Mouse (Mus musculus): ENCODE data around the gene Hmgcl. TPM values are rescaled to one million over a fixed set of nuclear protein-coding genes. Genes with fewer than 3 reads are reported as not detected.
A peak's percentile ranks its signal among the peaks of the same experiment; 100 is the strongest.

Hmgcl gene
- polyA plus RNA-seq (2014; fragmentation: Nextera tagmentation; extraction: Ambion mirVana) = 91.6 and 96.7 TPM in 2 replicates

DNA sequence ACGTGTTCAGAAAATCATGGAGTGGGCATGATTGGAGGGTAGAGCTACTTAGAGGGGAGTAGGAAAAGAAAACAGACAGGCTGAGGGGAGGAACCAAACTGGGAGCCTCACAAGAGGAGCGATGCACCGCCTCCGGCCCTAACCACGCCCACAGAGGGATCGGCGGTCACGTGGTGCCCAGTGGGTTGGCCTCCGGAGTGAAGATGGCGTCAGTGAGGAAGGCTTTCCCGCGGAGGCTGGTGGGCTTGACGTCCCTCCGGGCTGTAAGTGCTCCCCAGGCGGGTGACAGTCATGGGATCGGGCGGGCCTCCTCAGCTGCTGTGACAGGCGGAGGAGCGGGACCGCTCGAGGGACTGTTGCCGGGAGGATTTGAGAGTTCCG lies at the start of gene Hmgcl:
Gene Hmgcl, plus strand, starts transcription at position 171 of the 381 bp plus-strand sequence.
- Histone ChIP-seq H3K27me3 (ENCODE audit: control insufficient read depth, insufficient read depth, low read length) (no peaks in the 10 kb centered on the region), H3K9me3 (ENCODE audit: control insufficient read depth, low read length) (no peaks in the 10 kb centered on the region; the same call in 1 of the 2 replicates), H3K4me3 (ENCODE audit: control insufficient read depth in 1 of 2, insufficient read depth in 1 of 2, low read depth in 1 of 2, low read length in 2 of 2) (peak within 1 kb of the TSS; percentile 80 to 94), H3K27ac (replicated peaks in 1 of 2; ENCODE audit: control insufficient read depth in 1 of 2, insufficient read depth in 1 of 2, low read depth in 2 of 2, low read length in 2 of 2) (peak within 1 kb of the TSS; percentile 38 to 73), H3K4me1 (ENCODE audit: control insufficient read depth in 2 of 2, insufficient read depth in 2 of 2, low read length in 2 of 2) (peaks cover 13 to 23% of the 10 kb centered on the region in 2 experiments), H3K36me3 (ENCODE audit: control insufficient read depth, insufficient read depth, low read length) (peaks cover 10% of the 10 kb centered on the region), H3K4me2 (ENCODE audit: low read length) (peak within 1 kb of the TSS; percentile 87), H3K9ac (ENCODE audit: low read length) (peak within 1 kb of the TSS; percentile 90)
- WGBS = under 1% methylated on average over 22 of the region's 23 CpGs
- peak; percentile 88 for ATAC-seq (ENCODE audit: insufficient number of reproducible peaks, insufficient read depth, low FRiP score, low read depth)

DNA sequence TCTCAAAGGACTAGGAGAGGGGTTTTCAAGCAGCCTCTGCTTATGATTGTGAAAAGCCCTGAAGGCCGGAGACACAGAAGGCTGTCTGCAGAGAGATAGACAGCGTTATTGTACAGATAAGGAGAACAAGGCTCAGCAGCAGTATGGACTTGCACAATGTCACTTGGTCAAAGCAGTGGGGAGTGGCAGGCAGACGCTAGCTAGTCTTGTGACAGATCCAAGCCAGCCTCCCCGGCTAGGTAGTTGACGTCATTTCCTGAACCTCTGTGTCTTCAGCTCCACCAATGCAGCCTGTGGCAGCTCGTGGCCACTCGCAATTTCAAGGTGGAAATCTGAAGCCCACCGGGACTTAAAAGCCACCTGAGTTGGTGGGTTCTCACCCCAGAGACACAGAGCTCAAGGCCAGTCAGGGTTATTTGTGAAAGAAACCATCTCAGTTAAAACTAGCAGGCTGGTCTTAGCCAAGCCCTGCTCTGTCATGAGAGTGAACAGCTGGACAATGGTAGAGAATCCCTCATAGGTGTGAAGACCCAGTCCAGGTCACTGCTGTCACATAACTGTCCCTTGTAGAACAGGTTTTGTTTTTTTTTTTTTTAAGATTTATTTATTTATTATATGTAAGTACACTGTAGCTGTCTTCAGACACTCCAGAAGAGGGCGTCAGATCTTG lies 47.7 kb upstream of the Hmgcl start:
- 22% methylated on average over 9 of the region's 9 CpGs for WGBS
- Histone ChIP-seq H3K4me3 (ENCODE audit: control insufficient read depth in 1 of 2, insufficient read depth in 1 of 2, low read depth in 1 of 2, low read length in 2 of 2) (no peak overlapping the region), H3K27me3 (ENCODE audit: control insufficient read depth, insufficient read depth, low read length) (no peaks in the 10 kb centered on the region), H3K9ac (ENCODE audit: low read length) (peak overlapping the region; percentile 62), H3K4me2 (ENCODE audit: low read length) (peak overlapping the region; percentile 40), H3K36me3 (ENCODE audit: control insufficient read depth, insufficient read depth, low read length) (no peaks in the 10 kb centered on the region), H3K27ac (replicated peaks in 1 of 2; ENCODE audit: control insufficient read depth in 1 of 2, insufficient read depth in 1 of 2, low read depth in 2 of 2, low read length in 2 of 2) (peak overlapping the region in 1 of 2 experiments; percentile 50; a peak in 1 of 4 replicates), H3K4me1 (ENCODE audit: control insufficient read depth in 2 of 2, insufficient read depth in 2 of 2, low read length in 2 of 2) (peaks cover 9 to 10% of the 10 kb centered on the region in 2 experiments; a peak in 3 of 4 replicates), H3K9me3 (ENCODE audit: control insufficient read depth, low read length) (no peaks in the 10 kb centered on the region)
- ATAC-seq (ENCODE audit: insufficient number of reproducible peaks, insufficient read depth, low FRiP score, low read depth) = peak; percentile 65

DNA sequence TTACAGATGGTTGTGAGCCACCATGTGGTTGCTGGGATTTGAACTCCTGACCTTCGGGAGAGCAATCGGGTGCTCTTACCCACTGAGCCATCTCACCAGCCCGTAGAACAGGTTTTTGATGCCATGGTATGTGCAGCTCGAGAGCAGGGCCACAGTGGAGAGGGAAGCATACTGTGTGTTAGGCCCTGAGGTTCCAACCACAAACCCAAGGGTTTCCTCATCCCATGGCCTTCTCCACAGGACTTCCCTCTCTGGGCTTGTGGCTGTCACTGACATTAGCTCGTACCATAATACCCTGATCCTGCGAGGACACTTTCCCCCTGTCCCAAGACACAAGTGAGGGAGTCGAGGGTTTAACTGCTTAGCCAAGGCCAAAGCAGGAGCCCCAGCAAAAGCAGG lies 47.2 kb upstream of the Hmgcl start:
- Histone ChIP-seq H3K4me2 (ENCODE audit: low read length) (no peak overlapping the region), H3K4me3 (ENCODE audit: control insufficient read depth in 1 of 2, insufficient read depth in 1 of 2, low read depth in 1 of 2, low read length in 2 of 2) (no peak overlapping the region), H3K4me1 (ENCODE audit: control insufficient read depth in 2 of 2, insufficient read depth in 2 of 2, low read length in 2 of 2) (peaks cover 9 to 10% of the 10 kb centered on the region in 2 experiments; a peak in 3 of 4 replicates), H3K27ac (replicated peaks in 1 of 2; ENCODE audit: control insufficient read depth in 1 of 2, insufficient read depth in 1 of 2, low read depth in 2 of 2, low read length in 2 of 2) (no peak overlapping the region), H3K36me3 (ENCODE audit: control insufficient read depth, insufficient read depth, low read length) (no peaks in the 10 kb centered on the region), H3K27me3 (ENCODE audit: control insufficient read depth, insufficient read depth, low read length) (no peaks in the 10 kb centered on the region), H3K9me3 (ENCODE audit: control insufficient read depth, low read length) (no peaks in the 10 kb centered on the region), H3K9ac (ENCODE audit: low read length) (no peak overlapping the region)
- ATAC-seq (ENCODE audit: insufficient number of reproducible peaks, insufficient read depth, low FRiP score, low read depth) = no peak
- 88% methylated on average over 7 of the region's 7 CpGs for WGBS

DNA sequence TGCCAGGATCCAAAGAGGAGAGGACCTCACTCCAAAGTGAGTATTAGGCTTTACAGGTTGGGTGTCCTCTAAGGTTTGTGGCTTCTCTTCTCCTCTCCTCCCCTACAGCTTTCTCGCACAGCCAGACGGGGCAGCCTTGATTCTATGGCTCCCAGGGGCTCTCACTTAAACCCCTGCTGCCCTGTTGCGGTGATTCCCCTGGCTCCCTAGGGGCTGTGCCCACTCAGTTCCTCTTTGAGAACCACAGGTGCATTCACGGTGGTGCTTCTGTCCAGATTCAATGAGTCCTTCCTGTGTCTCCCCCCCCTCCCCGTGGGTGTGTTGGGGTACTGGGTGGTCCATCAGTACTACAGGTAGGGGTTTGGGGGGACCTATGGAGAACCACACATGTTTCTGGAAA lies 46.2 kb upstream of the Hmgcl start:
- Histone ChIP-seq H3K9me3 (ENCODE audit: control insufficient read depth, low read length) (no peaks in the 10 kb centered on the region), H3K4me3 (ENCODE audit: control insufficient read depth in 1 of 2, insufficient read depth in 1 of 2, low read depth in 1 of 2, low read length in 2 of 2) (no peak overlapping the region), H3K27ac (replicated peaks in 1 of 2; ENCODE audit: control insufficient read depth in 1 of 2, insufficient read depth in 1 of 2, low read depth in 2 of 2, low read length in 2 of 2) (no peak overlapping the region), H3K27me3 (ENCODE audit: control insufficient read depth, insufficient read depth, low read length) (no peaks in the 10 kb centered on the region), H3K36me3 (ENCODE audit: control insufficient read depth, insufficient read depth, low read length) (no peaks in the 10 kb centered on the region), H3K4me2 (ENCODE audit: low read length) (no peak overlapping the region), H3K4me1 (ENCODE audit: control insufficient read depth in 2 of 2, insufficient read depth in 2 of 2, low read length in 2 of 2) (peaks cover 9 to 10% of the 10 kb centered on the region in 2 experiments; a peak in 3 of 4 replicates), H3K9ac (ENCODE audit: low read length) (no peak overlapping the region)
- 77% methylated on average over 5 of the region's 5 CpGs for WGBS
- ATAC-seq (ENCODE audit: insufficient number of reproducible peaks, insufficient read depth, low FRiP score, low read depth) = no peak

DNA sequence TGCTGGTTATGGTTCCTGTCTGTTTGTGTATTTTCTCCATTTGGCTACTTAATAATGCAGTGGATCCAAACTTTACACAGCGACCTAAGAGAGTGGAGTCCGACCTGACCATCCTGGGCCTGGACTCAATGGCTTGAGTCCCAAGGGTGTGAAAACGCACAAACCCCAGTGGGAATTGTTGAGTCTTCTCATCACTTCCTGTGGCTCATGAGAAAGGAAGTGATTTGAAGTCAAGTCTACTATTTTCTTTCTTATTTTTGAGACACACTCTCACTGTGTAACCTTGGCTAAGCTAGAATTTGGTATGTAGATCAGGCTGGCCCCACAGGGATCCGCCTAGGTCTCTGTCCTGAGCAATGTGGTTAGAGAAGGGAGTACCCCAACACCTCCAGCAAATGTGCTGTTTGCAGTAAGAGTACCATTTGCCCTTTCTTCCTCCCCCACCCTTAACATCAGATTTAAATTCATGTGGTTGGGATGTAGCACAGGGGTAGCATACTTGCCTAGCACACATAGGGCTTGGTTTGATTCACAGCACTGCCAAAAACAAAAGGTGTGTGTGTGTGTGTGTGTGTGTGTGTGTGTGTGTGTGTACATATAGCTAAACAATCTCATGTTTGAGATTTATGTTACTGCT lies 43.5 kb upstream of the Hmgcl start:
- no peak overlapping the region for H3K4me2 ChIP-seq (ENCODE audit: low read length)
- peaks cover 5 to 7% of the 10 kb centered on the region in 2 experiments; a peak in 3 of 4 replicates for H3K4me1 ChIP-seq (ENCODE audit: control insufficient read depth in 2 of 2, insufficient read depth in 2 of 2, low read length in 2 of 2)
- no peak overlapping the region for H3K9ac ChIP-seq (ENCODE audit: low read length)
- no peak for ATAC-seq (ENCODE audit: insufficient number of reproducible peaks, insufficient read depth, low FRiP score, low read depth)
- no peaks in the 10 kb centered on the region for H3K9me3 ChIP-seq (ENCODE audit: control insufficient read depth, low read length)
- H3K27me3 ChIP-seq (ENCODE audit: control insufficient read depth, insufficient read depth, low read length) = no peaks in the 10 kb centered on the region
- 88% methylated on average over 4 of the region's 4 CpGs for WGBS
- H3K4me3 ChIP-seq (ENCODE audit: control insufficient read depth in 1 of 2, insufficient read depth in 1 of 2, low read depth in 1 of 2, low read length in 2 of 2) = no peak overlapping the region
- H3K27ac ChIP-seq (replicated peaks in 1 of 2; ENCODE audit: control insufficient read depth in 1 of 2, insufficient read depth in 1 of 2, low read depth in 2 of 2, low read length in 2 of 2) = no peak overlapping the region
- H3K36me3 ChIP-seq (ENCODE audit: control insufficient read depth, insufficient read depth, low read length) = no peaks in the 10 kb centered on the region

DNA sequence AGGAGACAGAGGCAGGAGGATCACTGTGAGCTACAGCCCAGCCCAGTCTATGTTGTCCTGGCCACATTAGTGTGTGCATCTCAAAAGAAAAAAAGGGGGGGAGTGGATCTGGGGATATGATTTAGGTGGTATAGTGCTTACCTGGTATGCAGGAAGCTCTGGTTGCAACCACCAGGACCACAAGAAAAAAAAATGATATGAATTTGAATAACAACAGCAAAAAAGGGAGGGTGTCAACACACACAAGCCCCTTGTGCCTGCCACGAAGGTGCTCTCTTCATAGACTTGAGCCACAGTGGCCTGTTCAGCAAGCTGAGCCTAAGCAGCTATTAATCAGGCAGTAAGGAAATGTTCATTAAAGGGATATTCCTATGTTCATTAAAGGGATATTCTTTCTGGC lies 41.4 kb upstream of the Hmgcl start:
- Histone ChIP-seq H3K9me3 (ENCODE audit: control insufficient read depth, low read length) (no peaks in the 10 kb centered on the region), H3K4me1 (ENCODE audit: control insufficient read depth in 2 of 2, insufficient read depth in 2 of 2, low read length in 2 of 2) (peaks cover 5 to 7% of the 10 kb centered on the region in 2 experiments; a peak in 3 of 4 replicates), H3K4me2 (ENCODE audit: low read length) (no peak overlapping the region), H3K9ac (ENCODE audit: low read length) (no peak overlapping the region), H3K4me3 (ENCODE audit: control insufficient read depth in 1 of 2, insufficient read depth in 1 of 2, low read depth in 1 of 2, low read length in 2 of 2) (no peak overlapping the region), H3K27ac (replicated peaks in 1 of 2; ENCODE audit: control insufficient read depth in 1 of 2, insufficient read depth in 1 of 2, low read depth in 2 of 2, low read length in 2 of 2) (no peak overlapping the region), H3K27me3 (ENCODE audit: control insufficient read depth, insufficient read depth, low read length) (no peaks in the 10 kb centered on the region), H3K36me3 (ENCODE audit: control insufficient read depth, insufficient read depth, low read length) (no peaks in the 10 kb centered on the region)
- ATAC-seq (ENCODE audit: insufficient number of reproducible peaks, insufficient read depth, low FRiP score, low read depth) = no peak
- 40% methylated on average over 1 of the region's 1 CpGs for WGBS

DNA sequence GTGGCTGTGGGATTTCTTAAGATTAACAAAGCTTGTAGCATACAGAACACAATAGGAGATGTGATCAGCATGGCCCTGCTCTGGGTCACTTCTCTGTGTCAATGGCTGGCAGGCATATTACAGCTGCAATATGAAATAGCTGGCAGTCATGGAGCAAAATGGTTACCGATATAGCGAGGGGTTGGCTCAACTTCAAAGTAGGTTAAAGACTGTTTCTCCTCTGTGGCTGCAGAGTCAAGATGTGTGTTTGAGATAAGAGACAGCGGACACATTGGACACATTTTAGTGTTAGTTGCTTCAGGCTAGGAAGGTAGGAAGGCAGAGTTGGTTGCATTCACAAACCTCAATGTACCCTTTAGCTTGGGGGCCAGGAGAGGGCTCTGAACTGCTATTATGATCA lies 39.6 kb upstream of the Hmgcl start:
- WGBS = 85% methylated on average over 3 of the region's 3 CpGs

More for the DNA sequence above, 39.6 kb upstream of the Hmgcl start:
- no peak overlapping the region for H3K4me2 ChIP-seq (ENCODE audit: low read length)
- H3K27me3 ChIP-seq (ENCODE audit: control insufficient read depth, insufficient read depth, low read length) = no peaks in the 10 kb centered on the region
- H3K4me1 ChIP-seq (ENCODE audit: control insufficient read depth in 2 of 2, insufficient read depth in 2 of 2, low read length in 2 of 2) = peaks cover 5 to 10% of the 10 kb centered on the region in 2 experiments; a peak in 3 of 4 replicates
- no peak for ATAC-seq (ENCODE audit: insufficient number of reproducible peaks, insufficient read depth, low FRiP score, low read depth)
- no peaks in the 10 kb centered on the region for H3K36me3 ChIP-seq (ENCODE audit: control insufficient read depth, insufficient read depth, low read length)
- no peak overlapping the region for H3K4me3 ChIP-seq (ENCODE audit: control insufficient read depth in 1 of 2, insufficient read depth in 1 of 2, low read depth in 1 of 2, low read length in 2 of 2)
- H3K9me3 ChIP-seq (ENCODE audit: control insufficient read depth, low read length) = no peaks in the 10 kb centered on the region
- H3K27ac ChIP-seq (replicated peaks in 1 of 2; ENCODE audit: control insufficient read depth in 1 of 2, insufficient read depth in 1 of 2, low read depth in 2 of 2, low read length in 2 of 2) = no peak overlapping the region
- no peak overlapping the region for H3K9ac ChIP-seq (ENCODE audit: low read length)
